Mouse (Mus musculus) gastrocnemius, postnatal 4 days (tissue): ENCODE measurements around the gene Cdc42ep1. TPM values are rescaled to one million over a fixed set of nuclear protein-coding genes. Genes with fewer than 3 reads are reported as not detected.
A peak's percentile ranks its signal among the peaks of the same experiment; 100 is the strongest.
"Not testable (repeated sequence)": the region's sequence is repeated elsewhere in the genome, so short reads cannot be mapped to it uniquely, and the experiment has no call there.

Experiments used
- DNase-seq, 2 experiments: peaks; one replicate each; pipeline ENCODE4 v3.0.0; 2021 to 2022; ENCODE audit warnings: low spot score in 2 of 2, mixed read lengths in 2 of 2
- total RNA-seq, 2 experiments: library from RNA; stranded (reverse); gene quantifications; 2 replicates each; pipeline ENCODE4 v1.2.3; 2021

Cdc42ep1 gene
- total RNA-seq, 2 experiments from 2014 or later, result 43.2 to 47.6 TPM

DNA sequence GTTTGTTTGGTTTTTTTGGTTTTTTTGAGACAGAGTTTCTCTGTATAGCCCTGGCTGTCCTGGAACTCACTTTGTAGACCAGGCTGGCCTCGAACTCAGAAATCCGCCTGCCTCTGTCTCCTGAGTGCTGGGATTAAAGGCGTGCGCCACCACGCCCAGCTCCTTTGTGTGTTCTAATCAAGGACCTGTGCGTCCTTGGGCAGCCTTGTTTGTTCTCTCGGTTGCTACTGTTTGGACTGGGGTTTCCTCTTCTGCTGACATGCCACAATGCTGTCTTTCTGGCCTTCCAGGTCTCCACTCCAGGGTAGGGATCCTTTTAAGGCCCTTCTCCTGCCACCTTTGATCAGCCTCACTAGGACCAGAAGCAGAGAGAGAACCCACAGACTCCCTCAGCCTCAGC lies 4.4 kb downstream of the Cdc42ep1 start:
- not testable (repeated sequence) for DNase-seq

DNA sequence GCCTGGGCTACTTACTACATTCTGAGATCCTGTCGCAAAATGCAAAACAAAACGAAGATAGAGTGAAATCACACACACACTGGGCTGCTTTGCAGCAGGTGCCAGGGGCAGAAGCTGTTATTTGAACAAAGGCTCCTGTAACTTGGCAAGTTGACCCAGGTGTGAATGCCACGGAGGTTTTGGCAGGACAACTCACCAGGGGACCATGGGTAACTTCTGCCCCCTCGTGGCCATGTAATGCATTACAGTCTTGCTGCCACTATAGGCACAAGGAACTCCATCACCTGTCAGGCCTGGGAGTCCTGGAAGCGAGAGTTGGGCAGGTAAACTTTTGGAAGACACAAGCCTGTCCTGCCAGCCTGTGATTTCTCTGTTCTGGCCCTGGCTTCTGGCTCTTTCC lies 6.0 kb downstream of the Cdc42ep1 start:
- peak in 1 of 2 experiments; percentile 78 for DNase-seq

DNA sequence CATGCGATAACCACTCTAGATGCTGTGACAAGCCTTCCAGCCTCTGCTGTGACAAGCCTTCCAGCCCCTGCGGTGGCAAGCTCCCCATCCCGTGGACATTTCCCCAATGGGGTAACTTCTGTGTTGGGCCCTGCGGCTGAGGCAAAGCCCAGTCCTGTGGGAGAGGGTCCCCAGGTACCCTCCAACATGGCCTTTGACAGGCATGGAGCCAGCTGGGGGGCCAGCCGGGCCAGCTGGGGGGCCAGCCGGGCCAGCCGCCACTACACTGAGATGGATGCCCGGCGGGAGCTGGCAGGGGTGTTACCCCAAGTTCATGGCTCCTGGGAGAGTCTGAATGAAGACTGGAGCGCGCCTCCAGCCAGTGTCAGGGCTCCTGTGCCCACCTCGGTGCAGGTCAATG lies 7.1 kb downstream of the Cdc42ep1 start:
- DNase-seq, result no peak

DNA sequence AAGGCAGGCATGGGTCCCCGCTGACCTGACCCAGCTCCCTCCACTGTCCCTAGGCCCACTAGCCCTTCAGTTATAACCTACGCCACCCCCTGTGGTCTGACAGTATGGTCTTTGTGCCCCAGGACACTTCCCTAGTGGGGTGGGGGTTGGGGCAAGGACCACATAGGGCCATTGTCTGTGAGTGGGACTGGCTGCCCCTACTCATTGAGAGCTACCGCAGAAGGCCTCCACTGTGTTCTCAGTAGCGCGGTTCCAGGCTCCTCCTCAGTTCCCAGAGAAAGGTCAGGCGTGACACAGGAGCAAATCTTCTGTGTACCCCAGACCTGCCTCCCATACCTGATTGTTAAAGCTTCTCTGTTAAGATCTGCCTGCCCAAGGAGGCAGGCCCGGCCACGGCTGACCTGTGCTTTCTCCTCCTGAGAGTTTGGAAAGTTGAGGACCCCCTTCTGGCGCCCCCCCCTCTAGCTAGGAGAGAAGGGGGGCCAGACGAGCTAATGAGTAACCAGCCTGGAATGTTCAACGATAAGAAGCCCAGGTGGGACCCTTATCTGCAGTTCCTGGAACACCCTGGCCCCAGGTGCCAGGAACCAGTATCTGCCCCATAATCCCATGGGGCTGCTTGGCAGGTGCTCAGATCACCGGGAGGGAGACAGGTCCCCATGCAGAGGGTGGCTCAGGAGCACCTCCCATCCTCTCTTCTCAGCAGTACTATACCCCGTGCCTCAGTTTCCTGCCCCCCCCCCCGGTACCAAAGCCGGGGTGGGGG lies 7.8 kb downstream of the Cdc42ep1 start:
- DNase-seq, result no peak

DNA sequence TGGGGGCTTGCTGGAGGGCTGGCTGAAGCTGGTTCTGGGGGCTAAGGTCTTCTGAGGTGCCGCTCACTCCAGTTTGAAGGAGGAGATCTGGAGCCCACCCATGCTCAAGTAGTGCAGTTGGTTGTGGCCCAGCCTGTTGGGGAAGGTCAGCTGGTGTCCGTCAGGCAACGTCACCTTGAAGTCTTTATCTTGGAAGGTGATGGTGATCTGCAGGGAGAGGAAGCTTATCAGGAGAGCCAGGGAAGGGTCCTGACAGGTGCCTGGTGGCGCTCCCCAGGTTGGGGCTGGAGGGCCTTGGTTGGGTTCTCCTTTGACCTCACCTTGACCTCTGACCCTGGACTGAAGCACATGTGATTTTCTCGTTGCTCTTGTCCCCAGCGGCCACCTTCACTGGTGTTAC lies 8.5 kb downstream of the Cdc42ep1 start:
- no peak for DNase-seq

DNA sequence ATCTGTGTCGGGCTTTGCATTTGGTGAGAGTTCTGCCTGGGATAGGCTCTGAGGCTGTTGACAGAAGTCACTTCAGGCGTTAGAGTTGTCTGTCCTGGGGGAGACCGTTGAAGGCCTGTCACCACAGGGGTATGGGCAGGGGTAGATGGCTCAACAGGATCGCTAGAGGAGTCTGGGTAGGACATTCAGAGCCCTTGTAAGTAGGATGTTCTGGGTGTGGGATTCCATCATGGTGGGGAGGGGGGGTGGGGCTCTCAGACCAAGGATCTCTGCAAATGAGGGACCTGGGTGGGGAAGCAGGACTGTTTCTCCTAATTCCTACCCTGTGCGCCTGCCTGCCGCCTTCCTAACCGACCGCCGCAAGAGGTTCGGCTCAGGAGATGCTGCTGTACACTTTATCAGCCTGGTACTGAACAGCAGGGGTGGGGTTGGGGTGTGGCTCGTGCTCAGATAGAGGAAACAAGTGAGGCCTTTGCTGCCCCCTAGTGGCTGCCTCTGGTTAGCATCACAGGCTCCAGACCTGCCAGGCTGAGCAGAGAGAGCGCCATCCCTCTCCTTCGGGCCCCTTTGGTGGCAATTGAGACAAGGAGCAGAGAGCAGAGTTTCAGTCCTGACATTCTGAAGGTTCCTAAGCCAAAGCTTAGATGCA lies 9.2 kb downstream of the Cdc42ep1 start:
- DNase-seq, result peak; percentile 89 to 93

DNA sequence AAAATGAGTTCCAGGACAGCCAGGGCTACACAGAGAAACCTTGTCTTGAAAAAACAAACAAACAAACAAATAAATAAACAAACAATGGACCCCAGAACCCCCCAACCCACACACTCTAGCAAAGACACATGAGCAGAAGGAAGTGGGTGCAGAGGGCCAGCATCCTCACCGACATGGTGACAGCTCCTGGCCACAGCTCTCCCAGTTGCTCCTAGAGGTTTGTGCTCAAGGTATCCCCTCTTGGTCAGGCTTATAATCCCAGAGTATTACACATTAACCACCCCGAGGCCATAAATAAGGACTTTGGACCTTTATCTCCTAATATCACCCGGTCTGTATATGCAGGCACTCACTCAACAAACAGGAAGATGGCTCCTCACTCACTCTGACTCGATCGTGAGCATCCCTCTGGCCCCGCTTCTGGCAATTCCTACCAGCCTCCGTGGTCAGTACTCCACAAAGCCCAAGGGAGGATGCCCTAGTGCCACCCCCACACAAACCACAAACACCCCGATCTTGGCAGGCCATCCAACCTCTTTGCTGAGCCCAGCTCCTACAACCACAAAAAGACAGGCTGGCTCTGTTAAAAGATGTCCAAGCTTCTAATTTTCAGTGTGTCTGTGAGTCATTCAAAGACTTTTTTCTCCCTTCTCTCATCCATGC lies 13.0 kb downstream of the Cdc42ep1 start, which contains the start of gene Lgals2:
Gene Lgals2, minus strand, starts transcription at position 227 of the 663 bp plus-strand sequence.
- no peak for DNase-seq

DNA sequence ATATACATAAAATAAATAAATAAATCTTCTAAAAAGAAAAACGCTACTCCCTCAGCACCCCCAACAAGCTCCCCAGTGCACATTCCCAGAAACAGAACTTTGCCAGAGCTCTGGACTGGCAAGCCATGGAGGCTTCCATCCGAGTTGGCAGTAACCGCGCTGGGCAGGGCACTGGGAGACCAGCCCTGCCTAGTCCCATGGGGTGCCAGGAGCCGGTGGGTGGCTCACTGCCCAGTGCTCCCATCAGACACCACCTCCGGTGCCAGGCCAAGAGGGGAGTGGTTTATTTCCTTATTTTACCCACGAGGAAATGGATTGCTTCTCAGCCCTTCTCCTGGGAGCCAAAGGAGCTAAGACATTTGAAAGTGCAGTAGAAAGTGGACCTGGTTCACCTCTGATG lies 14.6 kb downstream of the Cdc42ep1 start:
- no peak for DNase-seq

DNA sequence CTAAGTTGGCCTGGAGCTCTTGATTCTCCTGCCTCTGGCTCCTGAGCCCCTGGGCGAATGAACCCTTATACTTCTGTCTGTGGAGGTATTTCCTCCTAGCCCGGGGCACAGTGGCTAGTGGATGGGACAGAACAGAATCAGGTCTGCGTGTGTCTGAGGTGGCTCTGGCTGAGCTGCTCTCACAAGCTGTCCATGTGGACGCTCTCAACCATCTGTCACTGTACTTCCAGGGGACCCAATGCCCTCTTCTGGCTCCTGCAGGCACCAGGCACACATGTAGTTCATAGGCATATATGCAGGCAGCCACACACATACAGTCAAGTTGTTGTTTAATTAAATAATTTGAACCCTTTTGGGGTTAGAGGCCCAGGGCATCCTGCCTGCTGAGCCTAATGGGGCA lies 16.9 kb downstream of the Cdc42ep1 start:
- no peak for DNase-seq

DNA sequence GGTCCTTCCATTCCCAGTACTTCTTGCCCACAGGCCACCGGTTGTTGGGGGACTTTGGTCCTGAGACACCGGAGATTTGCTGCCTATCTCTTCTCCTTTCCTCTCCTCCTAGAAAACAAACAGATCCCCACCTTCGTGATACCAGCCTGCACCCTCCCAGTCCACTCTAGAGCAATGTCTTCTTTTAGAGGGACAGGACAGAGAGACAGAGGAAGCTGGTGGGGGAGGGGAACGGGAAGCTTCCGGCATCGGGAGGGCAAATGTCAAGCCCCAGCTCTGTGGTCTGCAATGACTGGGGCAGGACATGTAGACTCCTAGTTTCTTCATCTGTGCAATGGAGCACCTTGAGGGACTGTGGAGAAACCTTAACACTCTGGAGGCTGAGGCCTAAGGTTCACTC lies 17.3 kb downstream of the Cdc42ep1 start:
- no peak for DNase-seq

DNA sequence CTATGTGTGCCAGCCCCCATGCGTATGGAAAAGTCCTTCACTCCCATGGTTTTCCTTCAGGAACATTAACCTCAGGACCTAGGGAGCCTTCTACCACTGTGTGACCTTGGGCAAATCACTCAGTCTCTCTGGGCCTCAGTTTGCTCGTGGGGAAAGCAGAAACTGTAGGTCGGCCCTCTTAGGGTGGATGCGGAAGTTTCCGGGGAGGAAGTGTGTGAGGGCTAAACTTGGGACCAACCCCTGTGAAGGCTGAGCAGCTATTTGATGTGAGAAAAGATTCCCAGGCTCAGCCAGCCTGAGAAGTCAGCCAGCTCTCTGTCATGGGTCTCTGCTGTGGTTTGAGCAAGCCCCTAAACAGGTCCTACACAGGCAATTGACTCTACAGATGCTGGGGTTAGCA lies 19.9 kb downstream of the Cdc42ep1 start:
- no peak for DNase-seq

DNA sequence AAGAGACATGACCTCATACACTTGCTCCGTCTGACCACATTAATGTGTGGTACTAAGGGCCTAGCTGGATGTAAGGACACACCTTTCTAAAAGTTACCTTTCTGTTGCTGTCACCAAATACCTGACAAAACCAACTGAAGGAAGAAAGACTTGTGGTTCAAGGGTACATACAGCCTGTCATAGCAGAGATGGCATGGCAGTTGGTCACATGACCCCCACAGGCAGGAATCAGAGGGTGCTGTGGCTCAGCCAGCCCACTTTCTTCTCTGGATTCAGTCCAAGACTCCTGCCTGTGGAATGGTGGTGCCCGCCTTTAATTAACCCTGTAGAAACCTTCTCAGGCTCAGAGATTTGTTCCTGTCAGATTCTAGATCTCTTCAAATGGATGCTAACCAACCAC lies 20.7 kb downstream of the Cdc42ep1 start:
- DNase-seq, result no peak

DNA sequence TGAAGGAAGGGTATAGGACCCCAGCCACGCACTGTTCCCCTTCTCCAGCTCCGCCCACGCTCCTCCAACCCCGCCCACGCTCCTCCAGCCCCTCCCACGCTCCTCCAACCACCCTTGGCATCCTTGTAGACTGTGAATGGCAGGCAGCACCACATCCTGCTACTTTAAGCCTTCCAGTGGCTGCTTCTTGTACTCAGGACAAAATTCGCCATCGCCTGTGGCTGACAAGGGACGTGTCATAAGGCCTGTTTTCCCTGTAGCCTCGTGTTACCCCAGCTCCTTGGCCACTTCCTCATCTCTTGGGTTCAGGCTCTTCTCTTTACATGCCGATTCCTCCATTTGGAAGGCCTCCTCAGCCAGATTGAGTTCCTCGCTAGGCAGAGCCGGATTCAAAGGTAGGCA lies 21.4 kb downstream of the Cdc42ep1 start:
- DNase-seq, result no peak

DNA sequence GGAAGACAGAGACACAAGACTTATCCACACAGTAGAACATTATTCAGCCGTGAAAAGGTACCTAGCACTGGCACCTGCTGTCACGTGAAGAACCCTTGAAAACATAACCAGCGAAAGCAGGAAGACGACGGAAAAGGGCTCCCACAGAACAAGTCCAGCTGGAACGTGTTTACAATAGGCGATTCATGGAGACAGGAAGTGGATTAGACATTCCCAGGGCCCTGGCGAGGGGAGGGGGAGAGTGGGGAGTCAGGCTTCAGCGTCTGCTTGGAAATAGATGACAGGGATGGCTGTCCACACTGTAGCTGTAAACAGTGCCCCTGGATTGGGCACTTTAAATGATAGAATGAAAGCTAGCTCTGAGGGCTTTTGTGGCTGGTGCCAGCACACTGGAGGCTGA lies 26.0 kb downstream of the Cdc42ep1 start:
- no peak for DNase-seq

DNA sequence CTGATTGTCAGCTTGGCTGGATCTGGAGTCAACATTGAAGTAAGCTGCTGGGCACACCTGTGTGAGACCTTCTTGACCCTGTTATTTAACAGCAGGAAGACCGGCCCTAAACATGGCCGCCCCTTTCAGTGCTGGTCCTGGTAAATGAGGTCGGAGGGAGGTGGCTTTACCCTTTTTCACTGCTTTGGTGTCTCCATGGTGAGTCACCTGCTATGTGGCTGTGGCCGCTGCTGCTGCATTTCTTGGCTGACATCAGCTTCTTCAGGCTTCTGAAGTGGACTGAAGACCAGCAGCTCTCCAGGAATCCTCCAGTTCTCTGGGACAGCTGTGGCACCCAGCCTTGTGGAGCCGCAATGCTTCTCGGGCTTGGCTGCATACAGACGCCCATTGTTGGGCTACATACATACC lies 26.4 kb downstream of the Cdc42ep1 start:
- no peak for DNase-seq

DNA sequence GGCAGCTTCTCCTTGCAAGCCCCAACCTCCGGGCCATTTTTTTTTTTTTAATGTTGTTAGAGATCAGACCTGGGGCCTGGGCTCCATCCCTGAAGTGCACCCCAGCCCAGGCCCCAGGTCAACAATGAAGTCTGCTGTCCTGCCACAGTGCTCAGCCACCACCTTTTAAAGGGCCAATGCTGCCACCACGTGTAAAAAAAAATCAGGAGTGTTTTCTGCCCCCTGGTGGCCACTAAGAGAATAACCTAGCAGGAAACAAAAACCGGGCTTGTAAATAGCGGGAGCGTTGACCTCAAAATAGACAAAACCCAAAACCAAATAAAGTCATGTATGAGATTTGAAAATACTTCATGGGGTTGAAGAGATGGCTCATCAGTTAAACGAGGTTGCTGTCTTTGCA lies 27.4 kb downstream of the Cdc42ep1 start:
- DNase-seq, result no peak

DNA sequence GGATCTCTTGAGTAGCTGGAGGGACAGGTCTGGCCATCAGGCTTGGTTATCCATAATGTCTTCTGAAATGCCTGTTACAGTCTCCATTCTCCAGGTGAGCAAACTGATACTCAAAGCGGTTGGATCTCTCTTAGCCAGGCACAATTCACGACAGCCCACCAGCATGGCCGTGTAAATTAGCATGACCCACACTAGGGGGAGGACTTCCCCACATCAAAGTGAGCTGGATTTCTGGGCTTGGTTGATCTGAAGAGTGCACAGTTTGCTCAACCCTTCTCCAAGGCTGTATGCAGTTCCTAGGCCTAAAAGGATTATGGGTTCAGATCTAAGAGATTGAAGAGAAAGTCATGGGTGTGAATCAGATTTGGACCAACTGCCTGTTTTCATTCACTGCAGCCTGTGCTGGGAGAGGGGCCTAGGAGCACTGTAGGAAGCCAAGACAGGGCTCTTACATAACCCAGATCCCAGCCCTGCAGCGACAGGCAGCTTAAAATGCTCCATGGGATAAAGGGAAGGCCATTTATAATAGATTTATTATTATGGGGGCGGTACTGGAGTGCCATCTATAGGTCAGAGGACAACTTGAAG lies 29.7 kb downstream of the Cdc42ep1 start:
- DNase-seq, result no peak

DNA sequence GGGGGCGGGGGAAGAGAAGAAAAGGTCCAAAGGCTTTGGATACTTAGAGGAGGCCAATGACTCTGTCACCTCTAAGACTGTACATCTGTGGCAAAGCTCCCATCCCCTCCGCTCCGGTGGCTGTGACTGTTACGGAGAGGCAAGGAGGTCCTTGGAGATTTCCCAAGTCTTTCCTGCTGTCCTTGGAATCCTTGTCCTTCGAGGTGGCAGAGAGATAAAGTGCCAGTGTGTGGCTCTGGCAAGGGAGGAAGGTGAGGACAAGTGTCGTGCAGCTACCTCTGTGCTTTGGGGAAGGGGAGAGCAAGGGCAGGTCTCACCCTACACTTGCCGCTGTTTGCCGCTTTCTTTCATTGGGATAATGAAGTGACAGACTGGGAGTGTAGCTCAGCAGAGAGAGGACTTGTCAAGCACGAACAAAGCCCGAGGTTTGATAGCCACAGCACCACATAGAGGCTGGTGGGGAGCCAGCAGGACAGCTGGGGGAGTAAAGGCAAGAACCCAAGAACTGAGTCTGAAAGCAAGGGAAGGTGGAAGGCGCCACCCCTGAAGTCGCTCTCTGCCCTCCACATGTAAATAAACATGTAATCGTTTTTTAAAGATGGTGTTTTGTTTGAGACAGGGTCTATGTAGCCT lies 31.5 kb downstream of the Cdc42ep1 start:
- DNase-seq, result no peak

DNA sequence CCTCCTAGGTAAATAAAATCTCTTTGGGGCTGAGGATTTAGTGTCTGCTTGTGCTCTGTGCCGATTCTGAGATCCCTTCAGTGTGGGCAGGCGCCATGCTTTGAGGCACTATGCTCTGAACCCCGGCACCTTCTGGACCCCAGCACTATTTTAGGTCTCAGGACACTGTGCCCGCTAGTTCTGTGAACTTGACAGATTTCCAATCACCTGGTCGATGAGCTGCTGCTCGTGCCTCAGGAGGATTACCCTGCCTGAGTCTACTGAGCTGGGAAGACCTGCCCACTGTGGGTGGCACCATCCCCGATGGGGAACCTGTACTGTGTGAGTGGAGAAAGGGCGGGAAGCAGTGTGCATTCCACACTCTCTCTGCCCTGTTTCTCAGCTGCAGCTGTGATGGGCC lies 32.6 kb downstream of the Cdc42ep1 start:
- DNase-seq, result no peak

DNA sequence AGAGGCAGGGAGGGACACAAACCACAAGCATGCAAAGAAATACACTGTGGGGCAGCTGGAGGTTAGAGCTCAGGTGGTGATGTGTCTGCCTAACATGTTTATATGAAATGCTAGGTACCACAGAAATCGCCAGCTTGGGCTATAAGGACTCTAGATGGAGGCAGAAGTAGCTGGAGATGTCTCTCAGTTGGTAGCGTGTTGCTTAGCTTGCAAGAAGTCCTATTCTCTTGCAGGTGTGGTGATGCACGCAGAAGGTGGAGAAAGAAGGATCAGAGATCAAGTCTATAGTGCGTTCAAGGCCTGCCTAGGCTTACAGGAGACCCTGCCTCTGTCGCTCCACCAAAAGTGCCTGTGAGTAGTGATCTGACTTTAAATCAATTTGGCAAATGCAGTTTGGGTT lies 33.1 kb downstream of the Cdc42ep1 start:
- DNase-seq, result no peak

DNA sequence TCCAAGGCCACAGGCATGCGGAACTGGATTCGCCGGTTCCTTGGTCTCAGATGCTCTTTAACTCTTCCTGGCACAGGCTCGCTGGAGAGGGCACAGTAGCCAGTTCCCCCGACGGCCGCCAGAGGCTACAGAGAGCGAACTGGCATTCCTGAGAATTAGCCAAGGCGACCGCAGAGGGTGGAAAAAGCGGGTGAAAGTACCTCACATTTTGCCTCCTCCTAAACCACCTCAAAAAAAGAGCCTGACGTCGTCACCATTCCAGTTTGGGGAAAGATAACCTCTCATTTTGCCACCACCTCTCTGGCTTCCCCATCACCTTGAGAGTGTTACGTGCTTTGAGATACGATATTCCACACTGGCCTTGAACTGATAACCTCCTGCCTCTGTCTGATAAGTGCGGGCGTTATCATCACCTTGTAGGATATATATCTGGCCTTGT lies 33.9 kb downstream of the Cdc42ep1 start:
- DNase-seq, result peak in 1 of 2 experiments; percentile 82
